Mouse (Mus musculus) brain, embryonic 14.5 days (tissue): Measurements from ENCODE around the gene Mastl.

Source experiments
- CTCF ChIP-seq: fragments of 200-500 bp; IDR thresholded peaks from 2 replicates; pipeline ENCODE4 v1.5.1; 2012; ENCODE audit warnings: inconsistent platforms, mild to moderate bottlenecking, moderate library complexity, borderline replicate concordance; ENCODE audit not compliant: insufficient read depth, insufficient read length; ENCODE audit errors: extremely low read depth
- POLR2A ChIP-seq: fragments of 200-500 bp; IDR thresholded peaks from 2 replicates; pipeline ENCODE4 v1.6.1; 2012; ENCODE audit warnings: mild to moderate bottlenecking, inconsistent platforms, borderline replicate concordance; ENCODE audit not compliant: poor library complexity, insufficient read depth, insufficient read length, severe bottlenecking; ENCODE audit errors: extremely low read depth

- TF ChIP-seq CTCF (no peak), POLR2A (no peak)
Observed at GRCm38 (mm10) chr2:23156608-23157081, 821 bp upstream of the Mastl start.
